Mouse (Mus musculus) heart, embryonic 16.5 days (tissue): ENCODE measurements around the gene Gcgr. TPM values are rescaled to one million over a fixed set of nuclear protein-coding genes. Genes with fewer than 3 reads are reported as not detected.
A peak's percentile ranks its signal among the peaks of the same experiment; 100 is the strongest.

Experiments used
- ATAC-seq: fragments of 200-750 bp; cut with Nextera tagmentation; replicated peaks from 2 replicates; pipeline ENCODE4 v1.8.0; 2017; ENCODE audit warnings: moderate number of reproducible peaks; ENCODE audit not compliant: insufficient read depth, low FRiP score; ENCODE audit errors: extremely low read depth
- H3K27ac ChIP-seq: fragments of 300-500 bp; sonication (generic); 2 replicates; pipeline ENCODE4 v1.5.1; 2014; ENCODE audit warnings: mild to moderate bottlenecking, low read length, control low read depth, moderate library complexity
- H3K27me3 ChIP-seq: fragments of 300-500 bp; sonication (generic); 2 replicates; pipeline ENCODE4 v1.6.1; 2014; ENCODE audit warnings: low read length, mixed read lengths; ENCODE audit not compliant: control insufficient read depth, insufficient read depth
- H3K36me3 ChIP-seq: fragments of 300-500 bp; sonication (generic); 2 replicates; pipeline ENCODE4 v1.6.1; 2014; ENCODE audit not compliant: control insufficient read depth, insufficient read depth
- H3K4me1 ChIP-seq: fragments of 300-500 bp; sonication (generic); 2 replicates; pipeline ENCODE4 v1.6.1; 2014; ENCODE audit warnings: low read length, mixed read lengths; ENCODE audit not compliant: control insufficient read depth, insufficient read depth
- H3K4me2 ChIP-seq: fragments of 300-500 bp; sonication (generic); 2 replicates; pipeline ENCODE4 v1.6.1; 2014; ENCODE audit warnings: low read depth, mild to moderate bottlenecking, control low read depth, low read length
- H3K4me3 ChIP-seq: fragments of 300-500 bp; sonication (generic); 2 replicates; pipeline ENCODE4 v1.5.1; 2014; ENCODE audit warnings: mild to moderate bottlenecking, control low read depth, low read length
- H3K9ac ChIP-seq: fragments of 300-500 bp; sonication (generic); 2 replicates; pipeline ENCODE4 v1.6.1; 2014; ENCODE audit warnings: low read length, control low read depth
- H3K9me3 ChIP-seq: fragments of 300-500 bp; sonication (generic); replicated peaks from 2 replicates; pipeline ENCODE4 v1.6.1; 2016; ENCODE audit warnings: low read length; ENCODE audit not compliant: control insufficient read depth
- WGBS: fragments of 180-500 bp; shearing (Covaris S2); extraction: QIAGEN DNeasy Blood & Tissue Kit; methylation state at CpG from one replicate; pipeline ENCODE4 v1.1.7; 2014; 5-methylcytosine and 5-hydroxymethylcytosine counted together
- polyA plus RNA-seq: library from polyadenylated mRNA; unstranded; fragments of >200 nt; fragmentation: Nextera tagmentation; extraction: Ambion mirVana; gene quantifications from 2 replicates; pipeline ENCODE4 v1.2.1, GENCODE M21; 2015

Gene Gcgr
- polyA plus RNA-seq, 1 experiment from 2014 or later = 1.4 TPM

DNA sequence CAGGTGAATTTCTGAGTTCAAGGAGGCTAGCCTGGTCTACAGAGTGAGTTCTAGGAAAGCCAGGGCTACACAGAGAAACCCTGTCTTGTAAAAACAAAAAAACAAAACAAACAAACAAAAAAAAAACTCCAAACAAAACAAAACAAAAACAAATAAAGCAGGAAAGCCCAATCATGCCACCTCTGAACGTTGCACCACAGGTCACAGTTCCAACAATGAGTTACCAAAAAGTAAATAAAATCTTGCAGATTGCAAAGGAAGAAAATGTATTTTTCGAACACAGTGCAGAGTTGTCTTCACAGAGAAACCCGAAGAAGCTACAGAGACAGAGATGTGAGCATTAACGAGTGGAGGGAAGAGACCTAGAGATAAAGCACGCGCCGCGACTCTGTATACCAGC, 7.9 kb upstream of the Gcgr start:
- no peak overlapping the region for H3K4me3 ChIP-seq
- H3K27ac ChIP-seq = no peak overlapping the region
- no peak for ATAC-seq
- no peak overlapping the region for H3K9ac ChIP-seq
- WGBS = 82% methylated on average over 8 of the region's 8 CpGs
- H3K4me1 ChIP-seq = peaks cover 12% of the 10 kb centered on the region
- H3K9me3 ChIP-seq = no peaks in the 10 kb centered on the region
- H3K27me3 ChIP-seq = peaks cover 3% of the 10 kb centered on the region
- H3K4me2 ChIP-seq = no peak overlapping the region
- no peaks in the 10 kb centered on the region for H3K36me3 ChIP-seq

DNA sequence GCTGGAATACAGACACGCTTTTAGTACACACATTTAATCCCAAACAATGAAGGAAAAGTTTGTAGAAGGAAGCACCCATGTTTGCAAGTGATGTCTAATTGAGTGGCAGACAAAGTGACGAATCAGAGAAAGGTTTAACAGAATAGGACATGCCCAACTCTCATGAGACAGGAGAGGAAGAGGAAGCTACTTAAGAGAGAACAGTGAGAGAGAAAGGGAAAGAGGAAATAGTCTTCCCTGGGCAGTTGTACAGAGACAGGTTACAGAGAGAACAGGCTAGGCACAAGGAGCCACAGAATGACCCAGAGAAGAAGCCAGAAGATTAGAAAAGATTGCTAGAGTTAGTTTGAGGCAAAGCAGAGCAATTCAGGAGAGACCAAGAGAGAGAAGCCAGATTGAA, 4.5 kb upstream of the Gcgr start:
- no peak overlapping the region for H3K9ac ChIP-seq
- H3K27ac ChIP-seq = no peak overlapping the region
- no peak overlapping the region for H3K4me2 ChIP-seq
- no peak for ATAC-seq
- H3K4me3 ChIP-seq = no peak overlapping the region
- H3K4me1 ChIP-seq = peaks cover 10% of the 10 kb centered on the region
- H3K27me3 ChIP-seq = peaks cover 31% of the 10 kb centered on the region
- no peaks in the 10 kb centered on the region for H3K9me3 ChIP-seq
- 65% methylated on average over 2 of the region's 2 CpGs for WGBS
- H3K36me3 ChIP-seq = no peaks in the 10 kb centered on the region

DNA sequence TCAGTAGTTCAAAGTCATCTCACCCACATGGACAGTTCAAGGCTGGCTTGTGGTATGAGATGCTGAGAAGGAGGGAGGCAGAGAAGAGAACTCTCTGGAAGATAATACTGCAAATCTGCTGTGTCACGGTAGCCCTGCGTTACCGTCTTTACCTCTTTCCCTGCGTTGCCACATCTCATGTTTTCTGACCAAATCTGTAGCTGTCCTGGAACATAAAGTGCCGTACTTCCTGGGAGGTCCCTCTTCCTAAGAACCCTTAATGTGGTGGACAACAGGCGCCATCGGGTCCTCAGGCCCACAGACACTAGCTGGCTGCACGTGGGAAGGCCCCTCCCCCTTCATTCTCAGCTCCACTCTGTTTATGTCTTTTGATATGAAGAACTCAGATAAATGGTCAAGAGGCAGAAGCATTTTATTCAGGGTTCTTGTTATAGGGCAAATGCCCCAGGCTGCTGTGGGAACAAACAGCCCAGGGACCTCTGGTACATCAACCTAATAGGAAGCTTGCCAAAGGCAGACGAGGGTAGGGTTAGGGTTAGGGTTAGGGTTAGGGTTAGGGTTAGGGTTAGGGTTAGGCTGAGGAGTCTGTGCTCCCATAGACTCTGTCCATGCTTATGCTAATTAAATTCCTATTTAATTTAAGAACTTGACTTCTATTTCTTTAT, 2.7 kb upstream of the Gcgr start:
- 68% methylated on average over 9 of the region's 9 CpGs for WGBS
- no peak for ATAC-seq
- H3K9ac ChIP-seq = no peak overlapping the region
- no peaks in the 10 kb centered on the region for H3K36me3 ChIP-seq
- no peak overlapping the region for H3K27ac ChIP-seq
- peaks cover 49% of the 10 kb centered on the region for H3K27me3 ChIP-seq
- no peak overlapping the region for H3K4me2 ChIP-seq
- H3K4me1 ChIP-seq = peaks cover 9% of the 10 kb centered on the region
- no peaks in the 10 kb centered on the region for H3K9me3 ChIP-seq
- H3K4me3 ChIP-seq = no peak overlapping the region

DNA sequence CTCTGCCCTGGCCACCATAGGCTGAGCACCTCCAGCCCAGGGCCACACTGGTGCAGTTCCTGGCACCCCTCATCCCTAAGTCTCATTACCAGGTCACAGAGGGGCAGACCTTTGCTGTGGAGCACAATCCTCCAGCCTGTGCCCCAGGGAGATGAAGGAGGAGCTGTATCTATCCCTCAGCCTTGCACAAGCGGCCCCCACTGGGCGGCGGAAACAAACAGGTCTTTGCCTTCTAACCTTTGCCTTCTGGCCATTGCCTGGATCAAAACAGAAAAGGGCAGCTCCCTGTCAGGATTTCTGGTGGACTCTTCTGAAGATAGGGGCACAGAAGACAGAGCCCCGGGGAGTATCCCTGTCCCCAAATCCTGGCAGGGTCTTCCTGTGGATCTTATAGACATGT, 1.6 kb upstream of the Gcgr start:
- Histone ChIP-seq H3K9me3 (no peaks in the 10 kb centered on the region), H3K27me3 (peaks cover 56% of the 10 kb centered on the region), H3K9ac (no peak overlapping the region), H3K4me3 (no peak overlapping the region), H3K4me1 (peaks cover 9% of the 10 kb centered on the region), H3K27ac (no peak overlapping the region), H3K36me3 (no peaks in the 10 kb centered on the region), H3K4me2 (no peak overlapping the region)
- no peak for ATAC-seq
- 54% methylated on average over 4 of the region's 4 CpGs for WGBS

DNA sequence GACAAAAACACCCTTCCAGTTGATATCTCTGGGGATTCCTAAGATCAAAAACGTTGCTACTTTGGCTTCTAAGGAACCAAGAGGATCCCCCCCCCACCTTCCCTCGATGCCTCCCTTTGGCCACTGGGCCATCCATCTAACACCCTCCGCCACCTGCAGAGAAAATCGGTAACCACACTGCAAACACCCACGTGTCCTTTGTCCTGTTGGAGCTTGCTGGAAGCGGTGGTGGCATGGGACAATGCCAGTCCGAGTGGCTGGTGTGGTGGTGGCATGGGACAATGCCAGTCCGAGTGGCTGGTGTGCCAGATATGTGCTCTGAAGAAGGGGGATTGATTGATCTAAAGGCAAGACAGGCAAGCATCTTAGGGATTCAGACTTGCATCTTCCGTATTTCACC, 1.1 kb downstream of the Gcgr start:
- H3K9ac ChIP-seq = no peak overlapping the region
- no peaks in the 10 kb centered on the region for H3K9me3 ChIP-seq
- 27% methylated on average over 9 of the region's 9 CpGs for WGBS
- no peaks in the 10 kb centered on the region for H3K36me3 ChIP-seq
- no peak for ATAC-seq
- no peak overlapping the region for H3K4me2 ChIP-seq
- H3K27me3 ChIP-seq = peaks cover 61% of the 10 kb centered on the region
- H3K4me1 ChIP-seq = peaks cover 9% of the 10 kb centered on the region
- no peak overlapping the region for H3K4me3 ChIP-seq
- no peak overlapping the region for H3K27ac ChIP-seq

DNA sequence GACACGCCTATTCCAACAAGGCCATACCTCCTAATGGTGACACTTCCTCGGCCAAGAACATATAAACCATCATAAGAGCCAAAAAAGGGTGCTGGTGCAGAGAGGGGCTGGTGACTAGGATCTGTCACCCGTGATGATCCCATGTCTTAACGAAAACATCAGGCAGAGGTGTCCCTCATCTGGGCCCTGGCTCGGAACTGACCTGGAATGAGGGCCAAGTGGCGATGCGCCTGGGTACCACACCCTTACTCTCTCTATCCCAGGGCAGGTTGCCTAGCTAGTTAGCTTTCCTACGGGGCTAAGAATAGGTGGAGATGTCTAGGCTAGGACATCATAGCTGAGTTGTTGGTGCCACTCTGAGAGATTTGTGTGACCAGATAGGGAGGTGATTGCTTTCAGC, 3.6 kb downstream of the Gcgr start:
- Histone ChIP-seq H3K4me1 (peaks cover 19% of the 10 kb centered on the region), H3K4me2 (no peak overlapping the region), H3K4me3 (no peak overlapping the region), H3K27ac (no peak overlapping the region), H3K36me3 (no peaks in the 10 kb centered on the region), H3K27me3 (peaks cover 48% of the 10 kb centered on the region), H3K9me3 (no peaks in the 10 kb centered on the region), H3K9ac (no peak overlapping the region)
- 78% methylated on average over 8 of the region's 8 CpGs for WGBS
- no peak for ATAC-seq

DNA sequence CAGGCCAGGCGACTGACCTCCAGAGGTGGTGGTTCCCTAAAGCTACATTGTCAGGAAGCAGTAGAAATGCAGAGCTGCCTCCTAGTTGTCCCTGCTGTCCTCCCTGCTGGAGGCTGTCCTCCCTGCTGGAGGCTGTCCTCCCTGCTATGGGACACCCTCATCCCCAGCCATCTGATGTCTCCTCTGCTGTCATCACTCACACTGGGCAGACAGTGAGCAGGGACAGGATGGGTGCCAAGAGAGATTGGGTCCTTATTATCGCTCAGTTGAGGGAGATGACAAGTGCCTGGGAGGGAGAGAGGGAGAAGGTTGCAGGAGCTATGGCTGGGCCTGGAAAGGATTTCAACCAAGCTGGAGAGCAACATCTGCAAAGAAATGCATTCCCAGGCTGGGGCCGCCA, 4.6 kb downstream of the Gcgr start:
- H3K4me3 ChIP-seq = no peak overlapping the region
- WGBS = 43% methylated on average over 3 of the region's 3 CpGs
- H3K4me1 ChIP-seq = peaks cover 29% of the 10 kb centered on the region
- no peak for ATAC-seq
- H3K27ac ChIP-seq = no peak overlapping the region
- H3K27me3 ChIP-seq = peaks cover 37% of the 10 kb centered on the region
- no peaks in the 10 kb centered on the region for H3K36me3 ChIP-seq
- no peaks in the 10 kb centered on the region for H3K9me3 ChIP-seq
- H3K9ac ChIP-seq = no peak overlapping the region
- H3K4me2 ChIP-seq = no peak overlapping the region

DNA sequence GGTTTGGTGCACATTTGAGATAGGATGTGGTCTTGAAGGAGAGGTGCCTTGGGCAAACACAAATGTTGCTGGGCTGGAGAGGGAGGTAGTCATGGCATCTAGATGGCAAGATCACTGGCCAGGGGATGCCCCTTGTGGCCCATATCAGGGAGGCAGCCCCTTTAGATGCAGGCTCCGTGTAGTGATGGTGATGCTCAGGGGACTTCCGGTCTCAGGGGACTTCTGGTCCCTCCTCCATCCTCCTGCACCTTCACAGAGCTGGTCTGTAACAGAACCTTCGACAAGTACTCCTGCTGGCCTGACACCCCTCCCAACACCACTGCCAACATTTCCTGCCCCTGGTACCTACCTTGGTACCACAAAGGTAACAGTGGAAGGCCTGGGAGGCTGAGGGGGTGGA, 5.3 kb downstream of the Gcgr start:
- WGBS = 63% methylated on average over 3 of the region's 3 CpGs
- no peak overlapping the region for H3K4me2 ChIP-seq
- H3K9ac ChIP-seq = no peak overlapping the region
- no peaks in the 10 kb centered on the region for H3K9me3 ChIP-seq
- H3K4me1 ChIP-seq = peaks cover 25% of the 10 kb centered on the region
- no peak overlapping the region for H3K27ac ChIP-seq
- H3K36me3 ChIP-seq = no peaks in the 10 kb centered on the region
- no peak for ATAC-seq
- peaks cover 31% of the 10 kb centered on the region for H3K27me3 ChIP-seq
- no peak overlapping the region for H3K4me3 ChIP-seq

DNA sequence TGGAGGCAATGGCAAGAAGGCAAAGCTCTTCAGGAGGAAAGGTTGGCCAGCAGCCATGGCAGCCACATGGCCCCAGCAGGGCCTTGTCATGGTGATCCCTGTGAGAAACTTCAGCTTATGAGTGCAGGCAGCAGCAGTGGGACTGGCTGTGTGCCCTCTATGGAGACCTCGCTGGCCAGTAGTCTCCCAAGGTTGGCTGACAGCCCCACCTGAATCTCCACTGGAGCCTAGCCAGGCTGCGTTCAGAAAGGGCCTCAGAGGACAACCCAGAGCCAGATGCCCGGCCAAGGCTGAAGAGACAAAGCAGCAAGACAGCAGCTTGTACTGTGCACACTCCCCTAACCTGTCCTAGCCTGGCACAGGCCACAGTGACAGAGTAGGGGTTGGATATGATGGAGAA, 8.0 kb downstream of the Gcgr start:
- 33% methylated on average over 3 of the region's 3 CpGs for WGBS
- peak overlapping the region; percentile 61 for H3K27ac ChIP-seq
- H3K27me3 ChIP-seq = peaks cover 7% of the 10 kb centered on the region; the same call in 1 of the 2 replicates
- peak; percentile 47 for ATAC-seq
- H3K4me3 ChIP-seq = no peak overlapping the region
- no peak overlapping the region for H3K9ac ChIP-seq
- H3K9me3 ChIP-seq = no peaks in the 10 kb centered on the region
- H3K36me3 ChIP-seq = peaks cover 7% of the 10 kb centered on the region
- peaks cover 26% of the 10 kb centered on the region for H3K4me1 ChIP-seq
- no peak overlapping the region for H3K4me2 ChIP-seq
